In the genomic region with DNA sequence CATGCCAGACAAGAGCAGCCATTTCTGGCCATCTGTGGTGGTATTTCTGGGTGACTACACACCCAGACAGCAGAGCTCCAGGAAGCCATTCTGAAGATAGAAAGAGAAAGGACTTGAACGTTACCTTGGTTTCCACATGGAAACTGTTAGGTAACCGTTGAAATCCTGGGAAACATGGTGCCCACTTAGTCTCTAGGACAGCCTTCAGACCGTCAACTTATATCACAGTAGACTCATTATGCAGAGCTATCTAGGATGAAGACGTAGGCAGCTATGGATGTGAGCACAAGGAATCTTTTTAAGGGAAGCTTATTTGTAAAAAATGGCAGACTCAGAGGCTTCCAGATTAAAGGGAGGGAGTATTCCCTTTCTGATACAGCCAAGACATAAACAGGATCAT, we compare ENCODE assay signal across 40 mouse cellular contexts. TPM values are rescaled to one million over a fixed set of nuclear protein-coding genes. Genes with fewer than 3 reads are reported as not detected.
"Had no signal": no experiment of that assay in that cellular context is flagged by ENCODE, and none has a peak within 500 bp of the region (broad histone marks: within the 10 kb centered on the region; RNA-seq: fewer than 3 reads in every experiment).

No protein-coding gene starts in this region.

- H3K4me3 ChIP-seq: heart, embryonic 12.5 days; hindbrain, embryonic 13.5 days; hindbrain, embryonic 15.5 days; intestine, embryonic 15.5 days; kidney, embryonic 15.5 days; left cerebral cortex, adult 2 months; limb, embryonic 13.5 days; limb, embryonic 15.5 days; liver, embryonic 12.5 days had no signal

- H3K27ac ChIP-seq: hindbrain, embryonic 13.5 days; hindbrain, embryonic 15.5 days; hindbrain, postnatal 0 days; intestine, embryonic 15.5 days; kidney, embryonic 15.5 days; kidney, postnatal 0 days; left cerebral cortex, adult 2 months; limb, embryonic 13.5 days; limb, embryonic 15.5 days; liver, embryonic 12.5 days; liver, embryonic 14.5 days had no signal

- H3K36me3 ChIP-seq: hindbrain, embryonic 15.5 days; limb, embryonic 15.5 days; liver, embryonic 12.5 days had no signal

- H3K4me1 ChIP-seq: hindbrain, embryonic 13.5 days; hindbrain, embryonic 15.5 days; intestine, embryonic 15.5 days; kidney, embryonic 15.5 days; limb, embryonic 13.5 days; limb, embryonic 15.5 days; liver, embryonic 12.5 days had no signal

- H3K9ac ChIP-seq: forebrain, postnatal 0 days; heart, embryonic 12.5 days; hindbrain, embryonic 13.5 days; hindbrain, embryonic 15.5 days; intestine, embryonic 15.5 days; kidney, embryonic 15.5 days; limb, embryonic 13.5 days; limb, embryonic 15.5 days; liver, embryonic 12.5 days; liver, embryonic 14.5 days had no signal

- DNase-seq: forebrain, postnatal 0 days; gastrocnemius, postnatal 14 days; gastrocnemius, postnatal 36 days; heart, adult 18-20 months; heart, postnatal 14 days; heart, postnatal 36 days; kidney, adult 11 months; kidney, adult 2 months; kidney, adult 9 months; kidney, postnatal 14 days; kidney, postnatal 36 days; layer of hippocampus, adult 9-11 months had no signal

- H3K9me3 ChIP-seq: heart, embryonic 12.5 days; hindbrain, embryonic 13.5 days; hindbrain, embryonic 15.5 days; intestine, embryonic 15.5 days; kidney, embryonic 15.5 days; limb, embryonic 13.5 days; limb, embryonic 15.5 days; liver, embryonic 12.5 days had no signal

- ATAC-seq: forebrain, postnatal 0 days; hindbrain, postnatal 0 days; intestine, embryonic 15.5 days; liver, embryonic 12.5 days had no signal

- H3K4me2 ChIP-seq: heart, embryonic 12.5 days; hindbrain, embryonic 13.5 days; hindbrain, embryonic 15.5 days; intestine, embryonic 15.5 days; kidney, embryonic 15.5 days; limb, embryonic 13.5 days; limb, embryonic 15.5 days; liver, embryonic 12.5 days had no signal

- H3K27me3 ChIP-seq: heart, embryonic 12.5 days; hindbrain, embryonic 13.5 days; hindbrain, embryonic 15.5 days; intestine, embryonic 15.5 days; kidney, embryonic 15.5 days; limb, embryonic 13.5 days; limb, embryonic 15.5 days; liver, embryonic 12.5 days had no signal

RNA-seq across cellular contexts. Expression of gene Zc2hc1b, which starts 44.0 kb away (rescaled TPM):
- total RNA-seq: forebrain, postnatal 0 days; gastrocnemius, adult 18-20 months; gastrocnemius, adult 8-10 months; gastrocnemius, postnatal 14 days; gastrocnemius, postnatal 36 days; heart, adult 18-20 months; heart, postnatal 14 days; heart, postnatal 36 days; hematopoietic stem cell, adult 5-6 weeks; hindbrain, postnatal 0 days; layer of hippocampus, adult 18-20 months; layer of hippocampus, adult 8-10 months; layer of hippocampus, postnatal 25 days; left cerebral cortex, adult 2 months; left cerebral cortex, postnatal 14 days; left cerebral cortex, postnatal 36 days; liver, adult 2 months had no signal
- polyA plus RNA-seq: forebrain, postnatal 0 days; frontal cortex, adult 2 months; gonadal fat pad, adult 2 months; heart, embryonic 12.5 days; heart, embryonic 14.5 days; heart, embryonic 16.5 days; hindbrain, embryonic 11.5 days; hindbrain, embryonic 13.5 days; hindbrain, embryonic 15.5 days; hindbrain, postnatal 0 days; intestine, embryonic 15.5 days; kidney, adult 2 months; kidney, embryonic 15.5 days; kidney, postnatal 0 days; large intestine, adult 2 months; limb, embryonic 11.5 days; limb, embryonic 13.5 days; limb, embryonic 15.5 days; liver, adult 2 months; liver, embryonic 12.5 days; liver, embryonic 14.5 days had no signal
